Mouse (Mus musculus) liver, postnatal 0 days (tissue): Measurements from ENCODE around the gene Cmtm8.

Experiments used
- CTCF ChIP-seq: sonication (generic); IDR thresholded peaks from 2 replicates; pipeline ENCODE4 v1.5.1; 2016; ENCODE audit warnings: antibody characterized with exemption, low read depth
- EP300 ChIP-seq: IDR thresholded peaks from 2 replicates; pipeline ENCODE4 v1.6.1; 2016; ENCODE audit warnings: antibody characterized with exemption, low read depth, mild to moderate bottlenecking

- TF ChIP-seq CTCF (no peak), EP300 (no peak)
Observed at GRCm38 (mm10) chr9:114789989-114790388, 54.0 kb downstream of the Cmtm8 start.
